19 mouse cellular contexts compared by ENCODE assay signal in genomic region chr2:126318071-126318470, GRCm38 (mm10).
"Had no signal": no experiment of that assay in that cellular context is flagged by ENCODE, and none has a peak within 500 bp of the region (broad histone marks: within the 10 kb centered on the region; RNA-seq: fewer than 3 reads in every experiment).

No protein-coding gene starts in this region.

- H3K4me2 ChIP-seq: kidney, embryonic 15.5 days; liver, embryonic 13.5 days; midbrain, embryonic 11.5 days; midbrain, embryonic 15.5 days; neural tube, embryonic 12.5 days; neural tube, embryonic 15.5 days had no signal

- H3K27ac ChIP-seq: kidney, embryonic 15.5 days; left cerebral cortex, adult 2 months; liver, embryonic 13.5 days; midbrain, embryonic 15.5 days; neural tube, embryonic 12.5 days; neural tube, embryonic 15.5 days; stomach, postnatal 0 days had no signal

- DNase-seq: kidney, postnatal 10 days; kidney, postnatal 36 days; liver, embryonic 13.5 days; lung, adult 2 months; lung, postnatal 14 days; lung, postnatal 4 days; right cerebral cortex, adult 18-20 months; right cerebral cortex, postnatal 14 days; right cerebral cortex, postnatal 4 days; thymus, adult 2 months; thymus, postnatal 14 days; thymus, postnatal 4 days had no signal

- H3K4me1 ChIP-seq: kidney, embryonic 15.5 days; liver, embryonic 13.5 days; midbrain, embryonic 15.5 days; neural tube, embryonic 12.5 days; neural tube, embryonic 15.5 days had no signal

- H3K9me3 ChIP-seq: kidney, embryonic 15.5 days; liver, embryonic 13.5 days; midbrain, embryonic 15.5 days; neural tube, embryonic 12.5 days; neural tube, embryonic 15.5 days had no signal

- H3K4me3 ChIP-seq: kidney, embryonic 15.5 days; left cerebral cortex, adult 2 months; liver, embryonic 13.5 days; midbrain, embryonic 15.5 days; neural tube, embryonic 12.5 days; neural tube, embryonic 15.5 days had no signal

- H3K27me3 ChIP-seq: kidney, embryonic 15.5 days; liver, embryonic 13.5 days; midbrain, embryonic 15.5 days; neural tube, embryonic 12.5 days; neural tube, embryonic 15.5 days had no signal

- ATAC-seq: midbrain, embryonic 15.5 days had no signal

- H3K9ac ChIP-seq: kidney, embryonic 15.5 days; liver, embryonic 13.5 days; midbrain, embryonic 15.5 days; neural tube, embryonic 12.5 days; neural tube, embryonic 15.5 days had no signal

- H3K36me3 ChIP-seq: kidney, embryonic 15.5 days; liver, embryonic 13.5 days; midbrain, embryonic 15.5 days; neural tube, embryonic 12.5 days; neural tube, embryonic 15.5 days had no signal
